Mouse (Mus musculus): ENCODE results near the gene Prkci.

DNA sequence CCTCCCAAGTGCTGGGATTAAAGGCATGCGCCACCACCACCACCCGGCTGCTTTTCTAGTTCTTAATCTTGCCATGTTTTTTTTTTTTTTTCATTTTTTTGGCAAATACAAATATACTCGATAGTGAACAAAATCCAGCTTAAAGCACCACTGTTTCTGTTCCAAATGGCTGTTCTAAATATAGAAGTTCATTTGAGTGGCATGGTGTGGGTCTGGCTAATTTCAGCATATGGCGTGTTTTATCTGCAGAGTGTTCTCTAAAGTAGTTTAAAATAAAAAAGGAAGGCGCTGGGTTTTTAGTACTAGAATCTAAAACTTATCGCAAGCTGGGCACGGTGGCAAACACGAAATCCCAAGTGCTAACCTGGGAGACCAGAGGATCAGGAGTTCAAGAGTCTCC lies 59.3 kb downstream of the Prkci start:
- TF ChIP-seq CTCF (IDR thresholded peaks at IDR 0.05; ENCODE audit: low read depth) (no peak), EP300 (IDR thresholded peaks at IDR 0.05; ENCODE audit: low read depth) (no peak)
